Mouse (Mus musculus): ENCODE data around the gene Olfr1359. TPM values are rescaled to one million over a fixed set of nuclear protein-coding genes. Genes with fewer than 3 reads are reported as not detected.
"Not testable (repeated sequence)": the region's sequence is repeated elsewhere in the genome, so short reads cannot be mapped to it uniquely, and the experiment has no call there.

The Olfr1359 gene
- polyA plus RNA-seq, 1 experiment from 2014 or later: 0.31 TPM

DNA sequence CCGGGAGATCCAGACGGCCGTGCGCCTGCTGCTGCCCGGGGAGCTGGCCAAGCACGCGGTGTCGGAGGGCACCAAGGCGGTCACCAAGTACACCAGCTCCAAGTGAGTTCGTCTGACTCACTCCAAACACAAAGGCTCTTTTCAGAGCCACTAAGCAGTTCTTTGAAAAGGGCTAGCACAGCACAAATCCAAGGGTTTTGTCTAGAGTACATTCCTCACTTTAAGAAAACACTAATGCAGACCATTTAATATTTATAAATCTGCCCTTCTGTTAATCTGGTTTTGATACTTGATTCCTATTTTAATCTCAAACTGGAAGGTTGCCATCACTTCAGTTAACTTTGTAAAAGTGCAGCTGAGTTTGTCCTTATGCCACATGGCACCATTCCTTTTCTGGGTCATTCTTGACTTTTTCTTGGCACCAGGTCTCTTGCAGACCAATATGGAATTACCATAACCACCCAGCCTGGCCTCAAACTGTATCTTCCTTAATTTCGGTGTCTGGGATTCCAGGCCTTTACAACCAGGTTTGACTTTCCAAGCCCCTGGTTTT lies 24.5 kb downstream of the Olfr1359 start:
- WGBS: 5% methylated on average over 4 of the region's 11 CpGs
- Histone ChIP-seq H3K9ac (ENCODE audit: low read depth, low read length) (peak overlapping the region; percentile 62), H3K27me3 (replicated peaks; ENCODE audit: control insufficient read depth, insufficient read depth, low read length) (no peaks in the 10 kb centered on the region), H3K4me1 (ENCODE audit: control insufficient read depth, insufficient read depth, low read length) (peaks cover 19% of the 10 kb centered on the region), H3K4me3 (ENCODE audit: low read depth, low read length) (peak overlapping the region; percentile 42), H3K9me3 (ENCODE audit: control insufficient read depth, low read length) (no peaks in the 10 kb centered on the region), H3K4me2 (ENCODE audit: low read depth, low read length) (peak overlapping the region; percentile 52), H3K27ac (replicated peaks; ENCODE audit: low read depth, low read length) (peak overlapping the region; percentile 86), H3K36me3 (ENCODE audit: control insufficient read depth, insufficient read depth, low read length) (no peaks in the 10 kb centered on the region)
- peak; percentile 64 for DNase-seq (ENCODE audit: low spot score)
- ATAC-seq (ENCODE audit: low read depth): no peak; the same call in 1 of the 2 replicates

DNA sequence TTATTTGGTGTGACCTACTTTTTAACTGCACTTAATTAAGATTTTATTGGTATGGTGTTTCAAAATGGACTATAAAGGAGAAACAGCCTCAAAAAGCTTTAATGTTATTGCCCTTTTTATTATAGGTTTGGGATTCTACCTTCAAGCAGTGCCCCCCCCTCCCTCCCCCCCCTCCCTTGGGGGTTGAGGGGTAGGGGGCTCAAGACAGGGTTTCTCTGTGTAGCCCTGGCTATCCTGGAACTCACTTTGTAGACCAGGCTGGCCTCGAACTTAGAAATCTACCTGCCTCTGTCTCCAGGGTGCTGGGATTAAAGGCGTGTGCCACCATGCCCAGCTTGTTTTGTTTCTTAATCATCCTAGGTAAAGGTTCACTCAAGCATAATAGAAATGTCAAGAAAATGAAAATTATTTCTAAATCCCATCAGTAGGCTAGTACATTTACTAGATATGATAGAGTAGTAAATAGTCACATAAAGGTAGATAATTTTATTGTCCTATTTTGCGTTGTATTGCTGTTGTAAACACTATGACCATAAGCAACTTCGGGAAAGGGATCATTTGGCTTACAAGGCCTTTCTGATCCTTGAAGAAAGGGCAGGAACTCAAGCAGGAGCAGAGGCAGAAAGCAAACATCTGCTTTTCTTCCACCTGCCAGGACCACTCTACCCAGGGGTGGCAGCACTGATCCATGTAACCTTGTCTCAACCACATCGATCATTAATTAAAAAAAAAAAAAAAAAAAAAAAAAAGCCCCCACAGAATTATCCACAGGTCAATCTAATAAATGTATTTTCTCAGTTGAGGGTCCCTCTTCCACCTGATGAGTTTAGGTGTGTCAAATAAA lies 25.3 kb downstream of the Olfr1359 start:
- WGBS: 27% methylated on average over 5 of the region's 5 CpGs
- Histone ChIP-seq H3K4me3 (ENCODE audit: low read depth, low read length) (0 out of 2 replicates have a peak overlapping the region, but pooled peaks have one; percentile 42), H3K36me3 (ENCODE audit: control insufficient read depth, insufficient read depth, low read length) (no peaks in the 10 kb centered on the region), H3K27ac (replicated peaks; ENCODE audit: low read depth, low read length) (peak overlapping the region; percentile 86), H3K9ac (ENCODE audit: low read depth, low read length) (peak overlapping the region; percentile 62; the same call in 1 of the 2 replicates), H3K27me3 (replicated peaks; ENCODE audit: control insufficient read depth, insufficient read depth, low read length) (no peaks in the 10 kb centered on the region), H3K9me3 (ENCODE audit: control insufficient read depth, low read length) (no peaks in the 10 kb centered on the region), H3K4me1 (ENCODE audit: control insufficient read depth, insufficient read depth, low read length) (peaks cover 16% of the 10 kb centered on the region), H3K4me2 (ENCODE audit: low read depth, low read length) (peak overlapping the region; percentile 52)
- ATAC-seq (ENCODE audit: low read depth) (no peak), DNase-seq (ENCODE audit: low spot score) (no peak)

DNA sequence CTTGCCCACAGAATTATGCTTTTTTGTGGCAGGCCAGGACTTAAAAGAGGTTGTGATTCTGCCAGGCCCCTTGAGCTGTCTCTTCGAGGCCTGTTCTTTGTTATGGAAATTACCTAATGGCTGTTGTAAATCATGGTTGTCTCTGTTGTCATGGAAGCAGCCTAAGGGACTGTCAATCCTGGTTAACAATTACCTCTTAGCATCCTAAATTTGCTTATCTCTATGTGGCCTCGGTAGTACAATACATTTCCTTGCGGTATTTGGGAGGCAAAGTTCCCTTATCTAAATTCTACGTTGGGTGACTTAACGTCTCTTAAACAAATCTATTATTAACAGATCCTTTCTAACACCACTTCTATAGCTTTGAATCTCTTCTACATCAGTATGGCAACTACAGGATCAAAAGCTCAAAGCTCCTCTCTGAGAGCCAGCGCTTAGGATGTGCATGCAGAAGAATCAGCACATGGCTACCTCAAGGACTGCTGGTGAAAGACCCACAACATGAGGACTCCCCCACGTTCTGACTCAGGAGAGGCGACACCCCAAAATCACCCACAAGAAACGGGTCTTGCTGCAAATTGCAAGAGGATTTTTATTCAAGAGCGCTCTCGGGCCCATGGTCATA lies 30.1 kb downstream of the Olfr1359 start:
- H3K4me1 ChIP-seq (ENCODE audit: control insufficient read depth, insufficient read depth, low read length): no peaks in the 10 kb centered on the region
- no peak overlapping the region for H3K9ac ChIP-seq (ENCODE audit: low read depth, low read length)
- H3K27ac ChIP-seq (replicated peaks; ENCODE audit: low read depth, low read length): no peak overlapping the region
- H3K27me3 ChIP-seq (replicated peaks; ENCODE audit: control insufficient read depth, insufficient read depth, low read length): no peaks in the 10 kb centered on the region
- no peak overlapping the region for H3K4me3 ChIP-seq (ENCODE audit: low read depth, low read length)
- no peak for ATAC-seq (ENCODE audit: low read depth)
- 38% methylated on average over 10 of the region's 11 CpGs for WGBS
- no peak for DNase-seq (ENCODE audit: low spot score)
- no peaks in the 10 kb centered on the region for H3K9me3 ChIP-seq (ENCODE audit: control insufficient read depth, low read length)
- no peaks in the 10 kb centered on the region for H3K36me3 ChIP-seq (ENCODE audit: control insufficient read depth, insufficient read depth, low read length)
- no peak overlapping the region for H3K4me2 ChIP-seq (ENCODE audit: low read depth, low read length)

DNA sequence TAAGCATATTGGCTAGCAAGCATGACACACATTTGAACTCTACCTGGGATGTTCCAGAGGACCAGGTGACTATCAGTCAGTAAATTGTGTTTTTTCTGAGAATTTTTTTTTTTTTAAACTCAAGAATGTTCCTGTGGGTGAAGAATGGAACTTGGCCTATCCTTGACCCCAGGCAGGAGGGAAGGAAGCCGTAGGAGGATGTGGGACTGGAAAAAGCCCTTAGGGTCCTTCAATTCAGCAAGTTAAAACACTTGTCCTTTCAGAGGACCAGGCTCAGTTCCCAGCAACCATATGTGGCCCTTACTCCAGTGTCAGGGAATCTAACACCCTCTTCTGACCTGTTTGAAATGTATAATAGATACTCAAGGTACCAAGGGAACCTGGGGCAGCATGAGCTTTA lies 31.6 kb downstream of the Olfr1359 start:
- no peak for ATAC-seq (ENCODE audit: low read depth)
- WGBS: 45% methylated on average over 1 of the region's 1 CpGs
- no peak overlapping the region for H3K4me2 ChIP-seq (ENCODE audit: low read depth, low read length)
- H3K9ac ChIP-seq (ENCODE audit: low read depth, low read length): no peak overlapping the region
- H3K9me3 ChIP-seq (ENCODE audit: control insufficient read depth, low read length): no peaks in the 10 kb centered on the region
- H3K27ac ChIP-seq (replicated peaks; ENCODE audit: low read depth, low read length): no peak overlapping the region
- no peaks in the 10 kb centered on the region for H3K36me3 ChIP-seq (ENCODE audit: control insufficient read depth, insufficient read depth, low read length)
- DNase-seq (ENCODE audit: low spot score): no peak
- H3K4me3 ChIP-seq (ENCODE audit: low read depth, low read length): no peak overlapping the region
- H3K4me1 ChIP-seq (ENCODE audit: control insufficient read depth, insufficient read depth, low read length): no peaks in the 10 kb centered on the region
- no peaks in the 10 kb centered on the region for H3K27me3 ChIP-seq (replicated peaks; ENCODE audit: control insufficient read depth, insufficient read depth, low read length)

DNA sequence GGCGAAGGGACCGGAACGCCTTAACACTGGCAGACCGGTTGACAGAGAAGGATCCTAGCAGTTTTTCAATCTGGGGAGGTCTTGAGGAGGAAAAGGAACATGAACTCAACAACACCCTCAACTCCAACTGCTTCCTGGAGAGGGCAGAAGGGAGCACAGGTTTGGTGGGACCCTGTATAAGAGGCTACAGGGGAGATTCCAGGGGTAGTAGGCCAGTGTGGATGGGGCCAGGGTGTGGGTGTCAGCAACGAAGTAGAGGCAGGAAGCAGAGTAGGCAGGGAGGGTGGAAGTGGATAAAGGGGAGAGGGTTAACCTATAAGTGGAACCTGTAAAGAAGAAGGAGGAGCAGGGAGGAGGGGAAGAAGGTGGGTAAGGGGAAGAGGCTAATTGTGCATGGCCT lies 35.6 kb downstream of the Olfr1359 start:
- H3K9ac ChIP-seq (ENCODE audit: low read depth, low read length): 0 out of 2 replicates have a peak overlapping the region, but pooled peaks have one; percentile 66
- no peak for DNase-seq (ENCODE audit: low spot score)
- H3K4me2 ChIP-seq (ENCODE audit: low read depth, low read length): peak overlapping the region; percentile 65; the same call in 1 of the 2 replicates
- 73% methylated on average over 5 of the region's 5 CpGs for WGBS
- H3K4me3 ChIP-seq (ENCODE audit: low read depth, low read length): no peak overlapping the region
- no peaks in the 10 kb centered on the region for H3K9me3 ChIP-seq (ENCODE audit: control insufficient read depth, low read length)
- no peaks in the 10 kb centered on the region for H3K36me3 ChIP-seq (ENCODE audit: control insufficient read depth, insufficient read depth, low read length)
- ATAC-seq (ENCODE audit: low read depth): no peak
- H3K4me1 ChIP-seq (ENCODE audit: control insufficient read depth, insufficient read depth, low read length): peaks cover 8% of the 10 kb centered on the region; the same call in 1 of the 2 replicates
- H3K27me3 ChIP-seq (replicated peaks; ENCODE audit: control insufficient read depth, insufficient read depth, low read length): no peaks in the 10 kb centered on the region
- peak overlapping the region; percentile 92 for H3K27ac ChIP-seq (replicated peaks; ENCODE audit: low read depth, low read length)

DNA sequence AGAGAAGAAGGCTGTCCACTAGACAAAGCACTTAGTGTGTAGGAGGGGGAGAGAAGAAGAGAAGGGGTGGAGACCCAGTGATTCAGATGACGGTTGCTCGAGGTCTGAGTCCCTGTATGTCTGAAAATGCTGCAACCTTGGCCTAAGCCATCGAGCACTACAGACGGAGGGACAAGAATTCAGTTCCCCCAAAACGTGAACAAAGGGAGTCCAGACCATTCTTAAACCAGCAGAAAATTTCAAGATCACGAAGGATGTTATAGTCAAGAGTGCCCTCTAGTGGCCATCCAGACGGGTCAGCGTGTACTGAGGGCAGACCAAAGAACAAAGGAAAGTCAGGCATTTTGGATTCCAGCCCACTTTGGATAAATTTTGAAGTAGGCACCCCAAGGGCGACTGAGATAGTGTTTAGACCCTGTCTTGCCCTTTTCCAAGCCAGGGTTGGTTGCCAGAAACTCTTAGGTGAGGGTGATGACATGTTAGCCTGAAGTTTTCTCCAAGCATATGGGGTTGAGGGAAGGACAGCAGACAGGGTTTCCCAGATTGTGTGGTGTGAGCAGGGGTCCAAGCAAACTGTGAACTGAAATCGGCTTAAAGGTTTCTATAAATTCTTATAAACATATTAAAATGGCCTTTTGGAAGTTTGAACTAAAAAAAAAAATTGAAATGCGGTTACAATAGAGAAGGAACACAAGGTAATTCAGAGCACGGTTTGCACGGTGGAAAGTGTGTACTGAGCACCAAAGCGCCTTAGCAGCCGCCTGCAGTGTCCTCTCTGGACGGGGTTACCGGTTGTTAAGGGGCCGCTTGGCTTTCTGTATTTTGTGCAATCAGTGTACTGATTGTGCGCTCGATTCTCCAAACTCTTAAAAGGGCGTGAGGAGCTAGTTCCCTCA lies 36.3 kb downstream of the Olfr1359 start:
- H3K27me3 ChIP-seq (replicated peaks; ENCODE audit: control insufficient read depth, insufficient read depth, low read length): no peaks in the 10 kb centered on the region
- ATAC-seq (ENCODE audit: low read depth): peak; percentile 84
- peak overlapping the region; percentile 66 for H3K9ac ChIP-seq (ENCODE audit: low read depth, low read length)
- H3K9me3 ChIP-seq (ENCODE audit: control insufficient read depth, low read length): no peaks in the 10 kb centered on the region
- peak; percentile 96 for DNase-seq (ENCODE audit: low spot score)
- peak overlapping the region; percentile 92 for H3K27ac ChIP-seq (replicated peaks; ENCODE audit: low read depth, low read length)
- H3K4me1 ChIP-seq (ENCODE audit: control insufficient read depth, insufficient read depth, low read length): peaks cover 8% of the 10 kb centered on the region; the same call in 1 of the 2 replicates
- H3K36me3 ChIP-seq (ENCODE audit: control insufficient read depth, insufficient read depth, low read length): no peaks in the 10 kb centered on the region
- peak overlapping the region; percentile 55 for H3K4me3 ChIP-seq (ENCODE audit: low read depth, low read length)
- peak overlapping the region; percentile 65 for H3K4me2 ChIP-seq (ENCODE audit: low read depth, low read length)
- WGBS: under 1% methylated on average over 21 of the region's 21 CpGs

DNA sequence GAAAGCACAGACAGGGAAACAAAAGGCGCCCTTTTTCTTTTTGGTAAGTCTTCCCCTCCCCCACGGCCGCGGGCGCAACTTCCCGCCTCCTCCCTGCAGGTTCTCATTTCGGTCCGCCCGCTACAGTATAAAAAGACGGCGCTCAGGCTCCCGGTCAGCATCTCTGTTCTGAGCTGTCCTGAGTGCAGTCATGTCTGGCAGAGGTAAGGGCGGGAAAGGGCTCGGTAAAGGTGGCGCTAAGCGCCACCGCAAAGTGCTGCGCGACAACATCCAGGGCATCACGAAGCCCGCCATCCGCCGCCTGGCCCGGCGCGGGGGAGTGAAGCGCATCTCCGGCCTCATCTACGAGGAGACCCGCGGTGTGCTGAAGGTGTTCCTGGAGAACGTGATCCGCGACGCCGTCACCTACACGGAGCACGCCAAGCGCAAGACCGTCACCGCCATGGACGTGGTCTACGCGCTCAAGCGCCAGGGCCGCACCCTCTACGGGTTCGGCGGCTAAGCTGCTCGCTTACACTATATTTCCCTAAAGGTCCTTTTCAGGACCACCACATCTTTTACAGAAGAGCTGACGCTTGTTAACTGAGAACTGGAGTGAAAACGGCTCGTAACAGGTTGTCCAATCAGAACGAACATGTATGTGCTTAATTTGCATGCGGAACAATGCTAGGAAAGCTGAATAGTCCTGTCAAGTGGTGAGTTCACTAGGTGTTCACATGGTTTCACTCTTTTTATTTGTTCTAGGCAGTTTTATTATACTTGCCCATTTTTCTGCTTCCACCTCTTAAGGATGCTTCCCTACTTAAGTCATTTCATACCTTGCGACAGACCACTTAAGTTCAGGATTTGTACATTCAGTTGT lies 37.2 kb downstream of the Olfr1359 start, which contains the start of gene Hist1h4j:
TSS of gene Hist1h4j (plus strand) at position 159 of the 862 bp plus-strand sequence.
- peak within 1 kb of the TSS; percentile 65 for H3K4me2 ChIP-seq (ENCODE audit: low read depth, low read length)
- DNase-seq (ENCODE audit: low spot score): peak; percentile 94
- H3K27me3 ChIP-seq (replicated peaks; ENCODE audit: control insufficient read depth, insufficient read depth, low read length); H3K9me3 ChIP-seq (ENCODE audit: control insufficient read depth, low read length); H3K36me3 ChIP-seq (ENCODE audit: control insufficient read depth, insufficient read depth, low read length); H3K4me1 ChIP-seq (ENCODE audit: control insufficient read depth, insufficient read depth, low read length): not testable (repeated sequence)
- peak within 1 kb of the TSS; percentile 92 for H3K27ac ChIP-seq (replicated peaks; ENCODE audit: low read depth, low read length)
- ATAC-seq (ENCODE audit: low read depth): peak; percentile 91
- under 1% methylated on average over 37 of the region's 56 CpGs for WGBS
- peak within 1 kb of the TSS; percentile 66 for H3K9ac ChIP-seq (ENCODE audit: low read depth, low read length)
- H3K4me3 ChIP-seq (ENCODE audit: low read depth, low read length): peak within 1 kb of the TSS; percentile 55
